Mouse (Mus musculus) hindbrain, embryonic 15.5 days (tissue): ENCODE data around the gene Nfkb1. TPM values are rescaled to one million over a fixed set of nuclear protein-coding genes. Genes with fewer than 3 reads are reported as not detected.

Experiments
- ATAC-seq: fragments of 200-750 bp; cut with Nextera tagmentation; 2 replicates; pipeline ENCODE4 v1.8.0; 2017; ENCODE audit warnings: low read depth, moderate number of reproducible peaks, moderate TSS enrichment; ENCODE audit not compliant: low FRiP score
- H3K27ac ChIP-seq: fragments of 300-500 bp; sonication (generic); replicated peaks from 2 replicates; pipeline ENCODE4 v1.5.1; 2015; ENCODE audit warnings: mild to moderate bottlenecking, inconsistent platforms
- H3K27me3 ChIP-seq: fragments of 300-500 bp; sonication (generic); 2 replicates; pipeline ENCODE4 v1.6.1; 2015; ENCODE audit warnings: control low read depth, inconsistent platforms
- H3K36me3 ChIP-seq: fragments of 300-500 bp; sonication (generic); 2 replicates; pipeline ENCODE4 v1.6.1; 2015; ENCODE audit warnings: control low read depth, inconsistent platforms
- H3K4me1 ChIP-seq: fragments of 300-500 bp; sonication (generic); replicated peaks from 2 replicates; pipeline ENCODE4 v1.6.1; 2015; ENCODE audit warnings: control low read depth, inconsistent platforms
- H3K4me2 ChIP-seq: fragments of 300-500 bp; sonication (generic); 2 replicates; pipeline ENCODE4 v1.6.1; 2015; ENCODE audit warnings: moderate library complexity, mild to moderate bottlenecking, inconsistent platforms
- H3K4me3 ChIP-seq: fragments of 300-500 bp; sonication (generic); 2 replicates; pipeline ENCODE4 v1.5.1; 2015; ENCODE audit warnings: mild to moderate bottlenecking, inconsistent platforms
- H3K9ac ChIP-seq: fragments of 300-500 bp; sonication (generic); 2 replicates; pipeline ENCODE4 v1.6.1; 2015; ENCODE audit warnings: inconsistent platforms
- H3K9me3 ChIP-seq: fragments of 300-500 bp; sonication (generic); 2 replicates; pipeline ENCODE4 v1.6.1; 2016; ENCODE audit warnings: control low read depth, inconsistent platforms
- WGBS: fragments of 180-500 bp; shearing (Covaris S2); methylation state at CpG from one replicate; pipeline ENCODE4 v1.1.7; 2015; 5-methylcytosine and 5-hydroxymethylcytosine counted together
- polyA plus RNA-seq: library from polyadenylated mRNA; unstranded; fragments of >200 nt; fragmentation: Nextera tagmentation; extraction: Ambion mirVana; gene quantifications from 2 replicates; pipeline ENCODE4 v1.2.1, GENCODE M21; 2015

The Nfkb1 gene
- polyA plus RNA-seq, 1 experiment from 2014 or later: 8.4 TPM

GRCm38 (mm10) chr3:135658540-135659097, 32.7 kb downstream of the Nfkb1 start:
- Histone ChIP-seq H3K9ac (no peak overlapping the region), H3K27me3 (no peaks in the 10 kb centered on the region), H3K36me3 (peaks cover 8% of the 10 kb centered on the region; the same call in 1 of the 2 replicates), H3K4me3 (no peak overlapping the region), H3K27ac (no peak overlapping the region), H3K4me2 (no peak overlapping the region), H3K9me3 (no peaks in the 10 kb centered on the region), H3K4me1 (no peaks in the 10 kb centered on the region)
- no peak for ATAC-seq
- 88% methylated on average over 7 of the region's 7 CpGs for WGBS

GRCm38 (mm10) chr3:135656156-135656555, 35.2 kb downstream of the Nfkb1 start:
- no peak overlapping the region for H3K9ac ChIP-seq
- peaks cover 15% of the 10 kb centered on the region; the same call in 1 of the 2 replicates for H3K36me3 ChIP-seq
- H3K9me3 ChIP-seq: no peaks in the 10 kb centered on the region
- no peak overlapping the region for H3K27ac ChIP-seq
- H3K4me1 ChIP-seq: 0 out of 2 replicates have a peak, but pooled peaks cover 1% of the 10 kb centered on the region
- ATAC-seq: no peak
- H3K27me3 ChIP-seq: no peaks in the 10 kb centered on the region
- no peak overlapping the region for H3K4me3 ChIP-seq
- 92% methylated on average over 4 of the region's 4 CpGs for WGBS
- H3K4me2 ChIP-seq: no peak overlapping the region

GRCm38 (mm10) chr3:135650773-135651555, 40.4 kb downstream of the Nfkb1 start:
- ATAC-seq: no peak
- Histone ChIP-seq H3K27ac (no peak overlapping the region), H3K36me3 (peaks cover 15% of the 10 kb centered on the region; the same call in 1 of the 2 replicates), H3K4me2 (no peak overlapping the region), H3K9me3 (no peaks in the 10 kb centered on the region), H3K27me3 (no peaks in the 10 kb centered on the region), H3K4me3 (no peak overlapping the region), H3K9ac (no peak overlapping the region), H3K4me1 (0 out of 2 replicates have a peak, but pooled peaks cover 4% of the 10 kb centered on the region)
- WGBS: 63% methylated on average over 15 of the region's 15 CpGs

GRCm38 (mm10) chr3:135649809-135650208, 41.5 kb downstream of the Nfkb1 start:
- H3K9ac ChIP-seq: no peak overlapping the region
- 76% methylated on average over 10 of the region's 10 CpGs for WGBS
- H3K36me3 ChIP-seq: peaks cover 10% of the 10 kb centered on the region; the same call in 1 of the 2 replicates
- no peaks in the 10 kb centered on the region for H3K27me3 ChIP-seq
- no peak overlapping the region for H3K4me3 ChIP-seq
- H3K4me2 ChIP-seq: no peak overlapping the region
- no peaks in the 10 kb centered on the region for H3K9me3 ChIP-seq
- no peak for ATAC-seq
- 0 out of 2 replicates have a peak, but pooled peaks cover 4% of the 10 kb centered on the region for H3K4me1 ChIP-seq
- H3K27ac ChIP-seq: no peak overlapping the region

GRCm38 (mm10) chr3:135648501-135648900, 42.8 kb downstream of the Nfkb1 start:
- ATAC-seq: no peak
- 0 out of 2 replicates have a peak, but pooled peaks cover 4% of the 10 kb centered on the region for H3K4me1 ChIP-seq
- H3K27ac ChIP-seq: no peak overlapping the region
- no peaks in the 10 kb centered on the region for H3K9me3 ChIP-seq
- no peaks in the 10 kb centered on the region for H3K27me3 ChIP-seq
- H3K4me2 ChIP-seq: no peak overlapping the region
- WGBS: 89% methylated on average over 8 of the region's 8 CpGs
- H3K36me3 ChIP-seq: 0 out of 2 replicates have a peak, but pooled peaks cover 7% of the 10 kb centered on the region
- H3K4me3 ChIP-seq: no peak overlapping the region
- H3K9ac ChIP-seq: no peak overlapping the region

GRCm38 (mm10) chr3:135646622-135647021, 44.7 kb downstream of the Nfkb1 start:
- no peak overlapping the region for H3K4me2 ChIP-seq
- H3K4me3 ChIP-seq: no peak overlapping the region
- H3K9me3 ChIP-seq: no peaks in the 10 kb centered on the region
- WGBS: 95% methylated on average over 1 of the region's 1 CpGs
- H3K36me3 ChIP-seq: no peaks in the 10 kb centered on the region
- ATAC-seq: no peak
- H3K27ac ChIP-seq: no peak overlapping the region
- 0 out of 2 replicates have a peak, but pooled peaks cover 4% of the 10 kb centered on the region for H3K4me1 ChIP-seq
- no peaks in the 10 kb centered on the region for H3K27me3 ChIP-seq
- no peak overlapping the region for H3K9ac ChIP-seq

GRCm38 (mm10) chr3:135644971-135645370, 46.4 kb downstream of the Nfkb1 start:
- WGBS: 95% methylated on average over 3 of the region's 3 CpGs
- 0 out of 2 replicates have a peak, but pooled peaks cover 2% of the 10 kb centered on the region for H3K36me3 ChIP-seq
- no peak overlapping the region for H3K27ac ChIP-seq
- H3K9me3 ChIP-seq: no peaks in the 10 kb centered on the region
- no peak for ATAC-seq
- no peak overlapping the region for H3K4me2 ChIP-seq
- no peaks in the 10 kb centered on the region for H3K4me1 ChIP-seq
- no peaks in the 10 kb centered on the region for H3K27me3 ChIP-seq
- no peak overlapping the region for H3K4me3 ChIP-seq
- H3K9ac ChIP-seq: no peak overlapping the region

GRCm38 (mm10) chr3:135641623-135641915, 49.8 kb downstream of the Nfkb1 start:
- H3K4me2 ChIP-seq: no peak overlapping the region
- no peak overlapping the region for H3K9ac ChIP-seq
- no peaks in the 10 kb centered on the region for H3K9me3 ChIP-seq
- H3K27me3 ChIP-seq: no peaks in the 10 kb centered on the region
- H3K4me1 ChIP-seq: no peaks in the 10 kb centered on the region
- no peak for ATAC-seq
- WGBS: 86% methylated on average over 4 of the region's 4 CpGs
- no peak overlapping the region for H3K4me3 ChIP-seq
- 0 out of 2 replicates have a peak, but pooled peaks cover 4% of the 10 kb centered on the region for H3K36me3 ChIP-seq
- H3K27ac ChIP-seq: no peak overlapping the region

GRCm38 (mm10) chr3:135640856-135641622, 50.3 kb downstream of the Nfkb1 start:
- no peaks in the 10 kb centered on the region for H3K27me3 ChIP-seq
- no peak overlapping the region for H3K9ac ChIP-seq
- H3K27ac ChIP-seq: no peak overlapping the region
- H3K4me2 ChIP-seq: no peak overlapping the region
- no peaks in the 10 kb centered on the region for H3K4me1 ChIP-seq
- 83% methylated on average over 16 of the region's 16 CpGs for WGBS
- no peaks in the 10 kb centered on the region for H3K9me3 ChIP-seq
- ATAC-seq: no peak
- 0 out of 2 replicates have a peak, but pooled peaks cover 4% of the 10 kb centered on the region for H3K36me3 ChIP-seq
- no peak overlapping the region for H3K4me3 ChIP-seq

- H3K9ac ChIP-seq: no peak overlapping the region
- H3K27me3 ChIP-seq: no peaks in the 10 kb centered on the region
- 0 out of 2 replicates have a peak, but pooled peaks cover 4% of the 10 kb centered on the region for H3K36me3 ChIP-seq
- H3K4me3 ChIP-seq: no peak overlapping the region
- no peak overlapping the region for H3K4me2 ChIP-seq
- 94% methylated on average over 5 of the region's 5 CpGs for WGBS
- no peaks in the 10 kb centered on the region for H3K4me1 ChIP-seq
- no peak for ATAC-seq
- no peak overlapping the region for H3K27ac ChIP-seq
- no peaks in the 10 kb centered on the region for H3K9me3 ChIP-seq
Observed at GRCm38 (mm10) chr3:135640203-135640602, 51.1 kb downstream of the Nfkb1 start.

GRCm38 (mm10) chr3:135637592-135637991, 53.8 kb downstream of the Nfkb1 start:
- no peaks in the 10 kb centered on the region for H3K4me1 ChIP-seq
- no peak overlapping the region for H3K9ac ChIP-seq
- no peak overlapping the region for H3K4me2 ChIP-seq
- H3K27ac ChIP-seq: no peak overlapping the region
- 0 out of 2 replicates have a peak, but pooled peaks cover 4% of the 10 kb centered on the region for H3K36me3 ChIP-seq
- H3K4me3 ChIP-seq: no peak overlapping the region
- H3K27me3 ChIP-seq: no peaks in the 10 kb centered on the region
- ATAC-seq: no peak
- no peaks in the 10 kb centered on the region for H3K9me3 ChIP-seq
- WGBS: 86% methylated on average over 5 of the region's 5 CpGs

- Histone ChIP-seq H3K4me2 (no peak overlapping the region), H3K36me3 (0 out of 2 replicates have a peak, but pooled peaks cover 4% of the 10 kb centered on the region), H3K9ac (no peak overlapping the region), H3K4me3 (no peak overlapping the region), H3K4me1 (no peaks in the 10 kb centered on the region), H3K27ac (no peak overlapping the region), H3K27me3 (no peaks in the 10 kb centered on the region), H3K9me3 (no peaks in the 10 kb centered on the region)
- ATAC-seq: no peak
- WGBS: 48% methylated on average over 14 of the region's 14 CpGs
Observed at GRCm38 (mm10) chr3:135636454-135636853, 54.9 kb downstream of the Nfkb1 start.
